In the genomic region with DNA sequence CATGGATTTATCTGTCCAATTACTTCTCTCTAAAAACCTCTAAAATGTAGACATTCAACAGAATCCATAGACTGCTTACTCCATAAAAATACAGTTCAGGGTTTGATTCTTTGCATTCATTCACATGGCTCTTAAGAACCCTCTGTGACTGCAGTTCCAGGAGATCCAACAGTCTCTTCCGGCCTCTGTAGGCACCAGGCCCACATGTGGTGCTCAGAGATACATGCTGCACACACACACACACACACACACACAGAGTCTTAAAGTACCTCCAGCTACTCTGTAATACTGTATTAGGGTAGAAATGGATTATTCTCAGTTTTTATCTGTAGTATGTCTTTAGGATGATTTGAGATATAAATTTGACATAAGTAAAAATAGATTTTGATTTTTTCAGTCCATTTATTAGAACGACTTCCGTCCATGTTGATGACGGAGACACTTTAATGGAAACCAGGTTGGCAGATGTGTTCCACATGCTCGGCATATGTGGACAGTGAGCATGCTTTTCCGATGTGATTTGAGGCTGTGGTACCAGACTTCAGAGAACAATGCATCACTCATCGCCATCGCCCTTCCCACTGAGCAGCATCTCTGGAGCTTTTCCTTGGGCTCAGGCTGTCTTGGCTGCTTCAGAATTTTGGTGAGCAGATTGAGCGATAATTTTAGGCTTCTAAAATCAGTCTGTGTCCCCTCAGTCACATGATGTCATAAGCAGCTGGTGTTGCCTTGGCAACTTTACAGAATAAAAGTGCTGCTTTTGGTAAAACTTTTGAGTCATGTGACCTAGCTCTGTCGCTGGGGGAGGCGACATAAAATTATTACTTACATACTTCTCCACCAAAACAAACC, we compare ENCODE assay signal across 8 mouse cellular contexts. TPM values are rescaled to one million over a fixed set of nuclear protein-coding genes. Genes with fewer than 3 reads are reported as not detected.
DNase-seq lines count a peak whose midpoint lies in the region; ATAC-seq and TF ChIP-seq lines count a peak whose summit lies in the region.

No protein-coding gene starts in this region.

- no peak overlapping the region for H3K9ac ChIP-seq in limb, embryonic 14.5 days (ENCODE audit: low read depth, low read length, severe bottlenecking)

- TF ChIP-seq POLR2A in kidney, adult 2 months (IDR thresholded peaks at IDR 0.05; ENCODE audit: low read depth, low read length), result no peak
- TF ChIP-seq POLR2A in limb, embryonic 14.5 days (IDR thresholded peaks at IDR 0.05; ENCODE audit: borderline replicate concordance, extremely low read depth, insufficient read depth, insufficient read length), result no peak

- H3K4me2 ChIP-seq in limb, embryonic 14.5 days (replicated peaks; ENCODE audit: low read depth, low read length, severe bottlenecking), result no peak overlapping the region; the same call in 1 of the 2 replicates

- no peak overlapping the region for H3K27ac ChIP-seq in kidney, adult 2 months (ENCODE audit: insufficient read depth, low read depth, low read length)
- peak overlapping the region; percentile 48 for H3K27ac ChIP-seq in limb, embryonic 14.5 days (replicated peaks; ENCODE audit: low read depth, low read length)

- no peak for TF ChIP-seq CTCF in kidney, adult 2 months (conservative IDR thresholded peaks at IDR 0.05; ENCODE audit: insufficient read depth, insufficient read length, low read depth, low read length)

- H3K27me3 ChIP-seq in kidney, adult 2 months (replicated peaks; ENCODE audit: control insufficient read depth, insufficient read depth, low read length), result no peaks in the 10 kb centered on the region
- no peaks in the 10 kb centered on the region for H3K27me3 ChIP-seq in limb, embryonic 14.5 days (ENCODE audit: control insufficient read depth, insufficient read depth, low read length)

- H3K9me3 ChIP-seq in limb, embryonic 14.5 days (ENCODE audit: control insufficient read depth, low read length), result no peaks in the 10 kb centered on the region

- no peak overlapping the region for H3K4me3 ChIP-seq in kidney, adult 2 months (ENCODE audit: insufficient read depth, low read depth, low read length)
- H3K4me3 ChIP-seq in limb, embryonic 14.5 days (replicated peaks; ENCODE audit: low read length), result no peak overlapping the region

- no peaks in the 10 kb centered on the region for H3K36me3 ChIP-seq in kidney, adult 2 months (ENCODE audit: control insufficient read depth, insufficient read depth, low read length)
- H3K36me3 ChIP-seq in limb, embryonic 14.5 days (ENCODE audit: control insufficient read depth, insufficient read depth, low read length), result no peaks in the 10 kb centered on the region

- intact Hi-C loops in heart, postnatal 10 days (cut with DNase I), result no loop called here

- H3K4me1 ChIP-seq in kidney, adult 2 months (ENCODE audit: control insufficient read depth, insufficient read depth, low read length), result no peaks in the 10 kb centered on the region
- peaks cover 8% of the 10 kb centered on the region for H3K4me1 ChIP-seq in limb, embryonic 14.5 days (ENCODE audit: control insufficient read depth, insufficient read depth, low read length)

- 84% methylated on average over 11 of the region's 11 CpGs for WGBS in kidney, adult 2 months
- WGBS in limb, embryonic 14.5 days, result 34% methylated on average over 11 of the region's 11 CpGs

- peak; percentile 29 for DNase-seq in kidney, adult 2 months
- DNase-seq in kidney, adult 8-10 months, result no peak
- peak; percentile 30 for DNase-seq in embryo, embryonic 9.5 days (ENCODE audit: extremely low spot score)
- peak; percentile 21 to 35 for DNase-seq in heart, postnatal 10 days
- DNase-seq in limb, embryonic 14.5 days (ENCODE audit: low spot score), result peak; percentile 66
- DNase-seq in urinary bladder, postnatal 25 days (ENCODE audit: low spot score), result no peak
- DNase-seq in urinary bladder, postnatal 36 days (ENCODE audit: low spot score in 2 of 2), result no peak

- peak; percentile 57 for ATAC-seq in limb, embryonic 14.5 days (ENCODE audit: low FRiP score, low read depth)
- ATAC-seq in activated CD4-positive, CD25-positive, alpha-beta regulatory T cell, adult 4 months, result no peak

RNA-seq across cellular contexts. Expression of a gene that starts 56.3 kb away (rescaled TPM):
- polyA plus RNA-seq in kidney, adult 2 months (2012; rRNA removed), result 3.7 and 4.7 TPM in 2 replicates
- 10 to 100 TPM in 1 of 2 experiments, 1 to 10 TPM in 1; 7.4 to 11.4 TPM for total RNA-seq in heart, postnatal 10 days (2021)
- polyA plus RNA-seq in limb, embryonic 14.5 days (2012; rRNA removed), result 83.8 and 129 TPM in 2 replicates
- polyA plus RNA-seq in limb, embryonic 14.5 days (2014; fragmentation: Nextera tagmentation; extraction: Ambion mirVana), result 29.8 and 34.3 TPM in 2 replicates
- 1 to 10 TPM; 2.1 to 2.5 TPM for polyA plus RNA-seq in activated CD4-positive, CD25-positive, alpha-beta regulatory T cell, adult 4 months (2017; shearing (Covaris generic))

Comparison
In these comparisons a context has a peak if more than half of its experiments do, and no peak if none do; other contexts are left out.
1. DNase-seq: peak in kidney, adult 2 months (single experiment), embryo, embryonic 9.5 days (single experiment), heart, postnatal 10 days (2 of 2) and limb, embryonic 14.5 days (single experiment); none in kidney, adult 8-10 months (0 of 2), urinary bladder, postnatal 25 days (single experiment) and urinary bladder, postnatal 36 days (0 of 2).